Mouse (Mus musculus) frontal cortex, postnatal 36 days (tissue): ENCODE measurements around the gene Rmnd5b.
"Not testable (repeated sequence)": the region's sequence is repeated elsewhere in the genome, so short reads cannot be mapped to it uniquely, and the experiment has no call there.

Experiments
- DNase-seq, 2 experiments: peaks; one replicate each; pipeline ENCODE4 v3.0.0; 2022; ENCODE audit warnings: low spot score in 2 of 2

Rmnd5b gene

DNA sequence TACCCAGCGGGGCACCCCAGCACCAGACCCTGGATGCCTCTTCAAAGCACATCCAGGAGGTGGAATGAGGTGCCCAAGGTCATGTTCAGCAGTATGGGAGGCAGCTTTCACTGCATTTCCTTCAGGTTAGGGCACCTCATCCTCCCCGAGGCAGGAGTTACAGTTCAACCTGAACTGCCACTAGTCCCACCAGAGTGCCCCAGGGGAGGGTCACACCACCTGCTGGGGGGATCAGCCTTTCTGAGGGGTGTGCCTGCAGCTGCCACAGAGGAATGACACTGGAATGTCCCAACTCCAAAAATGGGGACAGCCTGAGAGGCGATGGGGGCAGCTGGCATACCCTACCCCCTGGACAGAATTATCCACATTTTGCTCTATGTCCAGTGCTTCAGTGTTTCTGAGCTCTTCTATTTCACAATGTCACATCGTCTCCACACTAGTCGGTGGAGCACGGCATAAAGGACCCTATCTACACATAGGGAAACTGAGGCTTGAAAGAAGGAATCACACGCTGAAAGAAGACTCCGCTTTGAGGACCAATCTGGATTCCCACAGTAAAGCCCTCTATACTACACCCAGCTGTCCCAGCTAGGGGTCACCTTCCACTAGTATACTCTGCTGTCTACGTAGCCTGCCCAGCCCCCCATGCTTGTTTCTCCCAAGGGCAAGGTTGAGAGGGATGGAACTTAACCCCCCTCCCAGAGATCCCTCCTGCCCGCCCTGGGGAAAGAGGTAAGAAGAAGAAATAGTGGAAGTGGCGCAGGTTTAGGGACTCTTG lies 13.6 kb upstream of the Rmnd5b start:
- no peak for DNase-seq

GRCm38 (mm10) chr11:51648566-51648965 lies 12.9 kb upstream of the Rmnd5b start:
- no peak for DNase-seq

DNA sequence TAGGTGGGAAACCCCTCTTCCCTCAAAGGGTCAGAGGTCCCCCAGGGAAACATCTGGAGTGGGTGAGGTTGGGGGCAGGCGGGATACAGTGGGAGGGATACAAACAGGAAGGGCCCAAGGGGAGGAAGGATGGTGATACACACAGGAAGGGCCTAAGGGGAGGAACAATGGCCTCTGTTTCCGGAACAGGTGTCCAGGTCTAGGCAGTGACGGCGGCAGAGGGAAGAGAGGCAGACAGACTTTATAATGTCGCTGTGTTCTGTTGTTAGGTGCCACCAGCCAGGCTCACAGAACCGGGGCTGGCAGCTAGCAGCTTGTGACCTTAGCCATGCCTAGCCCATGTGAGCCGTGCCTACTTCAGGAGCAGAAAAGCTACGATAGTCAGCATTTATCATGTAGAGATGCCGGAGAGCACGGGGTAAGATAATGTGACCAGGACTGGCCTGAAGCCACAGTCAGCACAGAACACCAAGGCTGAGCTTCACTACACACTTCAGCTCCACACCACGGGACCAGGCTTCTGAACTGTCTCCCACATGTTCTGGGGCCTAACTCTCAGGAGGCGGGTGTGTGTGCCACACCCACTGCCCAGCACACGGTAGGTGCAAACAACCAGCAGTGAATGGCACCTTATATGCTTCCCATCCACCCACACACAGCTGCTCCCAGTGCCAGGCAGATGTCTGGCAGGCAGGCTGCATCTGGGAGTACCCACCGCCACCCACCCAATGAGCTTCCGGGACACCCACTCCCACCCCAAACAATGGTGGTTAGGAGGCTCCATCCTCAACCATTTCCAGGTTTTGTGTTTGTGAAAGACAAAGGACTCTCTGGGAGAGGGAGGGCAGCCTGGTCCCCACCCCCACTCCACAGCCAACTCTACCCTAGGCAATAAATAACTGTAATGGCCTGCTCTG lies 11.3 kb upstream of the Rmnd5b start:
- no peak for DNase-seq

DNA sequence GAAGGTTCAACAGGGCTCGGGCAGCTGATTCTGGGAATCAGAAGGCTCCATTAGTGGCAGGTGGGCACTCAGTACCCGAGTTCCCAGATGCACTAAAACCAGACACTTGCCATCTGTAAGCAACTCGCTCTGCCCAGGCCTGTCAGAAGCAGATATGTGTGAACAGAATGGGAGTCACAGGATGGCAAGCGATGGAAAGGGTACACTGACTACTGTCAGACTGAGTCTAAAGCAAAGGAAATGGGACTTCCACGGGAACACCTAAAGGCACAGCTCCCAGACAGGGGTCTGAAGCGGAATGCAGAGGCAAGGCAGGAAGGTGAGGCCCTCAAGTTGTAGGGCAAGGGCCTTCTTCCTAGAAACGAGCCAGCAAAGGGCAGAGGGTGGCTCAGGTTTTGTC lies 10.5 kb upstream of the Rmnd5b start:
- DNase-seq: no peak

DNA sequence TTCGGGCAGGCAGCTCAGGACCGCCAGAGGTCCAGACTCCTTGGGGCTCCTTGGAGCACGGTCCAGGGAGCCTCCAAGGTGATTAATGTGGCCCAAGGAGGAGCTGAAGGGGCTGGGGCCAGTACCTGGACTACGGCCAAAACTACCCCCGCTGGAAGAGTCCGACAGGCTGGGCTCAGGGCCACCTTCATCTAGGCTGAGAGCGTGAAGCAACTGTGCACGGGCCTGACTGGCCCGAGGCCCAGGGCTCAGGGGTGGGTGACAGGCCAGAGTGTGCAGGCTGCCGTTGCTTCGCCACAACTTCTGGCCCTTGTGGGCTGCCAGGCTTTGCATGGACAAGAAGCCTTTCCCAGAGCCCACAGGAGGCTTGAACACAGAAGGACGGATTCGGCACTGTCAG lies 9.6 kb upstream of the Rmnd5b start:
- no peak for DNase-seq

DNA sequence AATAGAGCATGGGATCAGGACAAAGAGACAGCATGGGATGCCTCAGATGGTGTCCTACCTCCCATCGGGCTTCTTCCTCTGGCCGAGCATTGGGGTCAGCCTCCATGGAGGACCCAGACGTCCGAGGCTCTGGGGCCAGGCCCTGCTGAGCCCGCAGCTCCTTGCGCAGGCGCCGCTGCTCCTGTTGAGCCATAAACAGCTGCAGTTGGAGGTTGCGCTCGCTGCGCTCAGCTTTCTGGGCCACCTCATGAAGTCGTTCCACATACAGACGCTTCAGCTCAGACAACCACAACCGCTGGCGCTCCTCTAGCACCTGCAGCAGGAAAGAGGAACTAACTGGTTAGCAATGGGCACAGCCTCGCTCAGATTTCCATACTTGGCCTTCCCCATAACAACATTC lies 8.5 kb upstream of the Rmnd5b start:
- DNase-seq: no peak

GRCm38 (mm10) chr11:51643761-51644160 lies 8.1 kb upstream of the Rmnd5b start:
- no peak for DNase-seq

- no peak for DNase-seq
Measured at GRCm38 (mm10) chr11:51643202-51643601, 7.5 kb upstream of the Rmnd5b start.

DNA sequence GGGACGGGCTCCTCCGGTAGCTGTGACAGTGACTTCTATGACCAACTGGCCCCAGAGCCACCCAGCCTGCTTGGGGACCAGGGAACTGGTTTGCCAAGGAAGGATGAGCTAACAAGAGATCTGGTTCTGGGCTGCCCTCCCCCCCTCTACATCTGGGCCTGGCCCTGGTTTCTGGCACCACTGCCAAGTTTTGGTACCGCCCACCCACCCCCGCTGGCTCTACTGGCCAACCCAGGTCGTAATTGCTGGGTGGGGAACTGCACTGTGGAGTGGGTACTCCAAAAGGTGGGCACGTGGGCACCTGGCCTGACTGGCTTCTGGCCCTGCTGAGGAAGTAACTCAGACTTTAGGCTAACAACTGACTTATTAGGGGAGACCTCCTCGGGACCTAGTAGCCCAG lies 5.1 kb upstream of the Rmnd5b start:
- no peak for DNase-seq

DNA sequence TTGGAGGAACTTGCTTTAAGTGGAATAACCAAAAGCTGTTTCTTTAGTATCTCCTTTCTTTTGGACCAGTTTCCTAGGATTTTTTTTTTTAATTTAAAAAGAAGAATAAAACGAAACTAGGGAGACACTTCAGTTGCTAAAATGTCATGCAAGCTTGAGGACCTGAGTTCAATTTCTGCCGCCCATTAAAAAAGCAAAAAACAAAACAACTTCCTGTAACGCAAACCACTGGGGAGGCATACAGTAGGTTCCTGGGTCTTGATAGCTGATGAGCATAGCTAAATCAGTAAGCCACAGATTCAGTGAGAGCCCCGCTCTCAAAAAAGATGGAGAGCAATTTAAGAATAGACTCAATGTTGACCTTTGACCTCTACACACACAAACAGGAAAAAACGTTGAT lies 2.8 kb upstream of the Rmnd5b start:
- DNase-seq: no peak

- DNase-seq: no peak
Measured at GRCm38 (mm10) chr11:51637971-51638414, 2.3 kb upstream of the Rmnd5b start.

DNA sequence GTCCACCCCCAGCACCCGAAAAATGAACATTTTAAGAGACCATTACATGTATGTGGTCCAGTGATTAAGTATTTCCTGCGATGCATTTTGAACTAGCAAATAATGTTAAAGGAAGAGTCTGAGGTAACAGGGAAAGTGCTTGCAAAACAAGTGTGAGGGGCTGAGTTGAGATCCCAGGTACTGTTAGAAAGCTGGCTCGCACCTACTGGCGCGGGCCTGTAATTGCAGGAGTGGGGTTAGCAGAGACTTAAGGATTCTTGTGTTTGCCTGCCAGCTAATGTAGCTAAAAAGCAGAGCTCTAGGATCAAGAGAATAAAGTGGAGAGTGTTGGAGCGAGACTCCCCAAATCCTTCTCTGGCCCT lies 608 bp upstream of the Rmnd5b start:
- peak in 1 of 2 experiments; percentile 62 for DNase-seq

- no peak for DNase-seq
Measured at GRCm38 (mm10) chr11:51635127-51635524, 570 bp downstream of the Rmnd5b start.

DNA sequence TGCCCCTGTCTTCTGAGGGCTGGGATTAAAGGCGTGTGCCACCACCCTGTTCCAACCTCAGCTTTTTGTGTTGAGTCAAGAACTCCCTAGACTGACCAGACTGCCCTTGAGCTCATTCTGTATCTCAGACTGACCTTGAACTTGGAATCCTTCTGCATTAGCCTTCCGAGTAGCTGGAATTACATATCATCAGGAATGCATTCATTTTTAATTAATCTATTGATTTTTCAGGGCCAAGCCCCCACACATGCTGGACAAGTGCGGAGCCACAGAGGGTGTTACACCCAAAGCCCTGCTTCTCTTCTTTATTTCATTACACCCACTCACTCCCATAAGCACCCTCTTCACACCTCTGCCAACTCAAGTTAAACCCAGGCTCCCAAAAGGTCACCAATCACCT lies 2.0 kb downstream of the Rmnd5b start:
- DNase-seq: no peak

DNA sequence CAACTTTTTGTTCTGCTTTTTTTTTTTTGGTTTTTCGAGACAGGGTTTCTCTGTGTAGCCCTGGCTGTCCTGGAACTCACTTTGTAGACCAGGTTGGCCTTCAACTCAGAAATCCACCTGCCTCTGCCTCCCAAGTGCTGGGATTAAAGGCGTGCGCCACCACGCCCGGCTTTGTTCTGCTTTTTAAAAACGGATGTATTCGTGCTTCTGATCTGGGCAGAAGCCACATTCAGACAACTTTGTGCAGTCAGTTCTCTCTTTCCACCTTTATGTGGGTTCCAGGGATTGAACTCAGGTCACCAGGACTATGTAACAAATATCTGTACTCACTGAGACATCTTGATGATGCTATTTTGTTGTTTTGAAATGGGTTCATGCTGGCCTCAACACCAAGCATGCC lies 2.5 kb downstream of the Rmnd5b start:
- not testable (repeated sequence) for DNase-seq

DNA sequence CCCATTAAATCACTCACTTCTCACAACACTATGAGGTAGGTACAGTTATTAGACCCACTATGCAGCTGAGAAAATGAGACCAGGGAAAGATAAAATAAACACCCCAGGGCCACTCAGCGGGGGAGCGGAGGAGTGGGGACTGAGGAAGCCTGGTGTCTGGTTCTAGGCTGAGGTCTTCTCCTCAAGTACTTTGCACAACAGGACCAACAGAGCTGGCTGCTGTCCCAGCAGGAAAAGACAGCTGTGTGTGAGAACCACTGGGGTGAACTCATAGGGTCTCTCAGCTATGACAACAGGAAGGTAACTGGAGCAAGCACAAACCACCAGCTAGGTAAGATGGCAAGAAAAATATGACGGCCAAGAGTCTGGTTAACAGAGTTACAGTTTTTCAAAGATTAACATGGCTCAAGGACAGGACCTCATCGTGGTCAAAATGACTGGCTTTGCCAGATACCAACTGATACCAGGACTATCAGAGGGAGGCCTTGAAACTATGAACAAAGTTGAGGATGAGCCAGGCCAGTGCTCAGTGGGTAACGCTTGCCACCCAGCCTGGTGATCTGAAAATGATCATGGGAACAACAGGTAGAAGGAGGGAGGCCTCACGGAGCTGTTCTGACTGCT lies 3.5 kb downstream of the Rmnd5b start:
- no peak for DNase-seq

DNA sequence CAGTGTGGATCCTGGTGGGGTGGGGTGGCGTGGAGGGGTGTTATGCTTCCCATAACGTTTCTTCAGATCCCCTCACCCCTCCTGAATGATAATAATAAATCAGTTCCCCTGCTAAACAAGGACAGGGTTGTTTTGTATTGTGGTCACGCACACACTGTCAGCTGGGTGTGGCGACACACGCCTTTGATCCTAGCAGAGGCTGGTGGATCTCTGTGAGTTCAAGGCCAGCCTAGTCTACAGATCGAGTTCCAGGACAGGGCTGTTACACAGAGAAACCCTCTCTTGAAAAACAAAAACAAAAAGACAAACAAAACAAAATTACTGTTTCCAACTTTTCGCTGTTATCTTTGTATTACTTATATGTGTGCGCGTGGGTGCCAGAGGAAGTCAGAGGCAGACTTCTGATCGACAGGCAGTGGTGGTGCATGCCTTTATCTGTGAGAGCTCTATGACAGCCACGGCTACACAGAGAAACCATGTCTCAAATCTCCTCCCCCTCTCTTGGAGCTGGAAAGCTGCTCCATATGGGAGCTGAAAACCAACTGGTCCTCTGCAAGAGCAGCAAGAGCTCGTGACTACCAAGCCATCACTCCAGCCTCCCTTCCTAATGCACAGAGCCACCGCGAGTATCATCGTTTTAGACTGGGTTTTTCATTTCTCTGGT lies 5.9 kb downstream of the Rmnd5b start:
- peak; percentile 53 to 82 for DNase-seq

DNA sequence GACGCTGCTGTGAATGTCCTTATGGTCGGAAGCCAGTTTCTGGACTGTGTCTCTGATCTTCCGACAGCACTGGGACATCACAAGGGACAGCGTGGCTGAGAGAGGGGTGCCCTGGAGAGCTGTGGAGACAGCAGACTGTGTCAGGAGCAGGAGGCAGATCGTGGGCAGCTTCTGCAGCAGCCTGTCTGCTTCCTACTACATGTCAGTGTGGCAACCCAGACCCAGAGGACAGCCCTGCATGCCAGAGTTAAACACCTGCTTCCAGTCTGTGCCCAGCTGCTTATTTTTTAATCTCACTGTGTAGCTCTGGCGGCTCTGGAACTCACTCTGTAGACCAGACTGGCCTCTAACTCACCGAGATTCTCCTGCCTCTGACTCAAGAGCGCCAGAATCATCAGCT lies 7.8 kb downstream of the Rmnd5b start:
- no peak for DNase-seq

DNA sequence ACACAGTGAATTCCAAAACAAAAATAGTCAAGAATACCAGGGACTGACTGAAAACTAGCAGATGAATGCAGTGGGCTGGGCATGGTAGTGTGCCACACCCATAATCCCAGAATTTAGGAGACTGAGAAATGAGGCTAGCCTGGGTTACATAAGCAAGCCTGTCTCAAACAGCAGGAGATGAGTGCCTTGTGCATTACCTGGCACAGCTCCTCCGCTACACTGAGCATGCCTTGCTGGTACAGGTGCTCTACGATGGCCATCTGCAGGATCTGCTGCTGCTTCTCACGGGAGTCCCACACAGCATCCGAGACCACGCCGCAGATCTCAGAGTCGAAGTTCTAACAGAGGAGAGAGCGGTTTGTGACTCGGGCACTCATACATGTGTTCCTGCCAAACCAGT lies 8.3 kb downstream of the Rmnd5b start:
- peak in 1 of 2 experiments; percentile 51 for DNase-seq

GRCm38 (mm10) chr11:51625187-51625820 lies 10.4 kb downstream of the Rmnd5b start:
- DNase-seq: no peak

DNA sequence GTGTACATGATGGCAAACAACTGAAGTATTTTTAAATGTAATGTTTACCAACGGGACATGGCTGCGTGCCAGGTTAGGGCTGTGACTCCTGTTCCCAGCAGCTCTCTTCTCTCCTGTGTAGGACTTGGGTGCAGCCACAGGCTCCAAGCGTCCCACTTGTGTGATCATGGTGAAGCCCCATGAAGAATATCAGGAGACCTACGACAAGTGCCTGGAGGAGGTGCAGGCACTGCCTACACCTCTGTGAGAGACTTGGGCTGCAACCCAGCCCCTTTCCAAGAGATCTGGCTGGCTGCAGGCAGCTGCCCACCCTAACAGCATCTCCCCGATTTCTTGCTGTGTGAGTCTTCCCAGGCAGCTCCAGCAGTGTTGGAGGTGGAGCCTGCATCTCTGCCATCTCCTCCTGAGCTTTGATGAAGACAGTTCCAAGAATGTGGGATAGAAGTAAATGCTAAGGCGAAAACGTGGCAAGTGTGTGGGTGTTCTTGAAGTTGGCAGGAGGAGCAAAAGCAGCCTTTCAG lies 12.7 kb downstream of the Rmnd5b start:
- peak; percentile 80 to 90 for DNase-seq
